Mouse (Mus musculus) heart, adult 8-10 months (tissue): ENCODE data around the gene Mov10. TPM values are rescaled to one million over a fixed set of nuclear protein-coding genes. Genes with fewer than 3 reads are reported as not detected.

Experiments
- DNase-seq: peaks from one replicate; pipeline ENCODE4 v3.0.0; 2022; ENCODE audit warnings: low spot score
- total RNA-seq, 4 experiments: library from RNA; stranded (reverse); gene quantifications; 2 replicates each; pipeline ENCODE4 v1.2.4; 2022

Gene Mov10
- total RNA-seq, 4 experiments from 2014 or later, result 3.6 to 10.0 (median 6.6) TPM

- DNase-seq, result no peak
Observed at GRCm38 (mm10) chr3:104805539-104805938, 12.8 kb downstream of the Mov10 start.

- DNase-seq, result no peak
Observed at GRCm38 (mm10) chr3:104804312-104804711, 14.1 kb downstream of the Mov10 start.

DNA sequence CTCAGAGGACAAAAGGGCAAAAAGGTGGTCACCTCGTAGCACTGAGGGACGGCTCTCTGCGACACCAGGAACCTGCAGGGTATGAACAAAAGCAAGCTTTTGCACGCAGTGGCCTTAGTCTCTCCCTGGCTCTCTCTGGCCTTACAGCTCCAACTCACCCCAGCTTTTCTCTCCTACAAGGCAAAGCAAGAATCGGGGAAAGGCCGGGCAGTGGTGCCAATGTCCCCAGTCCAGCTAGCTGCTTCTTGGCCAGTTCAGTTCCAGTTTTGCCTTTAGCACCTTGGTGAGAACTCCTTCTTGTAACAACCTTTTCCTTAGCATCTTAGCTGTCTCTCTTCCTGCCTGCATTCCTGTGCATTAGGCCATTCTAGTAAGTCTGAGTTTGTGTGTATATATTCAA lies 16.9 kb downstream of the Mov10 start:
- DNase-seq, result no peak

- DNase-seq, result no peak
Observed at GRCm38 (mm10) chr3:104800681-104801080, 17.7 kb downstream of the Mov10 start.

- DNase-seq, result no peak
Observed at GRCm38 (mm10) chr3:104796430-104797082, 21.8 kb downstream of the Mov10 start.

DNA sequence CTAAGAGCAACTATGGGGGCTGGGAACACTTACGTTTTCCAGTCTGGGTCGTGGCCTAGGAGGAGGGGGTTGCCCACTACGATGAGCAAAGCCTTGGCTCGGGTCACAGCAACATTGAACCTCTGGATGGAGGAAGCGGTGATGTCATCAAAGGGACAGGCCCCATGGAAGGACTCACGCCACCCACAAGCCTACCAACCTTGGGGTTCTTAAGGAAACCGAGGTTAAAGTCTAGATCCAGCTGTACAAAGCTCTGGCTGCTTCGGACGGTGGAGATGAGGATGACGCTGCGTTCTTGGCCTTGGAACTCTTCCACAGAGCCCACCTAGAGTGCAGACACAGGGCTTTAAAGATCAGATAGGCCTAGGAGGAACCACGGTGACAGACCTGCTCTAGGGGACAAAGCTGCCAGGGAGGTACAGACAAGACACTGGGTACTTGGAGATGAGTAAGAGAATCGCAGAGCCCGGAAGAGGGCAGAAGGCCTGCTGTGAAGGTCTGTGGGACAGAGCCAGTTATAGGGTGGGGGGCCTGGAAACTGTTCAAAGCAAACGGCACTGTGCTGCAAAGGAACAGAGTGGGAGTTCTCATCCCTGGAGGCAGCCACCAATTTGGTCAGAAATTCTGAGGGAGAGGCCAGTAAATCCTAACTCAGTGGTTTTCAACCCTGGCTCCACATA lies 22.6 kb downstream of the Mov10 start:
- DNase-seq, result no peak

DNA sequence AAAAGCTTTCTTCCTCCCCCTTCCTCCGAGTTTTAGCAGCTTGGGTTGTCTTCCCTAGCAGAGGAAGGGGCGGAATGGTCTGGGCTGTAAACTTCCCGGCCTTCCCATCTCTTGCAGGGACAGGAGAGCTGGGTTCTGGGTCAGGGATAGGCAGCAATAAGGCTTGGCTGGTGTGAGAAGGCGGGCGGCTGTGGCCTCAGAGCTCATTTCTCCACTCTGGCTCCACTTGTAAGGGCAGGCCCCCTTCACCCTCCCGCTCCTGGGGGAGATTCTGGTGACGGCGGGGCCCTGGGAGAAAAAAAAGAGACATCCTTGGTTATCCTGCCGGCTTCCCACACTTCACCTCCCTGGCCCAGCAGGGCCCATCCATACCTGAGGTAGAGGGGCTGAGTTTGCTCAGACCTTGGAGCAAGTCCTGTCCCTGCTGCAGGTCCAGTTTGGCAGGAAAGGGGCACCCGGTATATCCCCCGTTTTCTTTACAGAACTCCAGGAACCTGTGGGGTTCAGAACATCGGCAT lies 23.4 kb downstream of the Mov10 start:
- DNase-seq, result no peak

- peak; percentile 97 for DNase-seq
Observed at GRCm38 (mm10) chr3:104793871-104794828, 24.2 kb downstream of the Mov10 start.

DNA sequence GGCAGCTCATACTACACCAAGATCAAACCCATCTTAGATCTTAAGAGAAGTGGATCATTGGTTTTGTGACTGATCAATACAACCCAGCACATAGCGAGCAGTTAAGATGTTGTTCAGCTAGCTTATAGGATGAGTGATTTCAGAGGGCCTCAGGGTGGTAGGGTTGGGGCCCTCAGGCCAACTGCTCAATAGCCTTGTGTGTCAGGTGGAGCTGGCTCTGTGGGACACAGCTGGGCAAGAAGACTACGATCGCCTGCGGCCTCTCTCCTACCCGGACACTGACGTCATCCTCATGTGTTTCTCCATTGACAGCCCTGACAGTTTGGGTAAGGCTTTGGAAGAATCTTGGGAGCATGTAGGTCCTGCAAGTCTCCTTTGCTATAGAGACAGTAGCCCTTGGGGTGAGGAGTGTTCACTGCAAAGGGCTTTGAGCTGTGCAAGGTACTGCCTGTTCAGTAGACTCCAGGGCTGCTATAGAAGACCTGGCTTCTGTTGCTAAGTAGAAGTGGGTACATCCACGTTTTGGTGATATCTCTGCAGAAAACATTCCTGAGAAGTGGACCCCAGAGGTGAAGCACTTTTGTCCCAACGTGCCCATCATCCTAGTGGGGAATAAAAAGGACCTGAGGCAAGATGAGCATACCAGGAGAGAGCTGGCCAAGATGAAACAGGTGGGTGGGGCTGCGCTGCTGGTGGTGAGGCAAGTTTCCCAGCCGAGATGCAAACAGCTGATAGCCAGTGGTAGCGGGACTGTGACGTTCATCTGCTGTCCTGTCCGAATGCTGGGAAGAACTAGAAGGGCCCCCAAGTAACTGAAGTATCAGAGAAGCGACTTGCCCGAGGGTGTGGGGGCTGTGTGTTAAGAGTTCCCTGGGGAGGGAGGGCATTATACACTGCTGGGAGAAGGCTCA lies 25.7 kb downstream of the Mov10 start:
- DNase-seq, result no peak

- DNase-seq, result no peak
Observed at GRCm38 (mm10) chr3:104791671-104792070, 26.7 kb downstream of the Mov10 start.

- DNase-seq, result peak; percentile 26
Observed at GRCm38 (mm10) chr3:104791017-104791416, 27.3 kb downstream of the Mov10 start.

GRCm38 (mm10) chr3:104790401-104790937 lies 27.9 kb downstream of the Mov10 start:
- peak; percentile 38 for DNase-seq

GRCm38 (mm10) chr3:104789822-104790221 lies 28.5 kb downstream of the Mov10 start:
- DNase-seq, result peak; percentile 71

DNA sequence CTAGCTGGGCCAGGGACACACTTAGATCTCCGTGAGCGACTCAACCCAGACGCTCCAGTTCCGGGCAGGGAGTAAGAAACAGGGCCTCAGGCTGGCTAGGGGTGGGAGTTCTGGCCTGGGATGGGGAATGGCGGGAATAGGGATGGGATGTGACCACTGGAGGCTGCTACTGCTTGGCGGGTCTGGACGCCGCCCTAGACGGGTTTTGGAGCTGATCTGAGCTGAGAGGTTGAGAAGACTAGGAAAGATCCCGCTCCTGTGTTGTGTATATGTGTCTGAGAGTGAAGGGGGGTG lies 29.1 kb downstream of the Mov10 start:
- DNase-seq, result no peak

DNA sequence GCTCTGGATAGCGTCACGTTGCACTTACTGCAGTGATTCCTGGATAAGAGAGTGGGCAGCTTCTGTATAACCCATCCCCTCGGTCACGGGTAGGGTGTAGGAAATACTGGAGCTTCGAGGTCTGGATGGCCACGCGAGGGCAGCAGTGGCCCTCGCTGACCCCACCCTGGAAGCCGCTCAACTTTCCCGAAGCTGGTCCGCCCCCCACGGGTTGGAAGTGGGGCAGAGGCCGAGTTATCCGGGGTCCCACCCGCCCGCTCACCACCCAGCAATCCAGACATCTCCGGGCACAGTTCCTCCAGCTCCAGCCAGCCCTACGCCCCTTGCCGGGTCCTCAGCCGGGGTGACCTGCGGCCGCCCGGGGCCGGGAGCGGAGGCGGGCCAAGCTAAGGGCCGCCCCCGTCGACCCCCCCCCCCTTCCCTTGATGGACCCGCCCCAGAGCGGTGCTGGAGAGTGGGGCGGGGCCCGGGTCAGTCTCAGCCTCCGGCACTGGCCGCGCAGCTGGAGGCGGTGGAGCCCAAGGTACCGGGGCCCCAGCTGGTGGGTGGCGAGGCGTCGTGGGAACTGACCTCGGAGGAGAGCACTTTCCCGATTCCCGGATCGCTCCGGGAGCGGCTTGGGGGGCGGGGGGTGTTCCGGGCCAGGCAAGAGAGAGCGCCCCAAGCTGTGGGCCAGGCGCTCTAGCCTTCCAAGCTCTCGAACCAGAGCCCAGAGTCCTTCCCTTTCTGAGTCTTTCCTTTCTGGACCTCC lies 29.6 kb downstream of the Mov10 start:
- peak; percentile 83 for DNase-seq

- no peak for DNase-seq
Observed at GRCm38 (mm10) chr3:104788075-104788474, 30.3 kb downstream of the Mov10 start, which contains the start of gene Rhoc. Gene Rhoc (plus strand): TSS chr3:104788375.

DNA sequence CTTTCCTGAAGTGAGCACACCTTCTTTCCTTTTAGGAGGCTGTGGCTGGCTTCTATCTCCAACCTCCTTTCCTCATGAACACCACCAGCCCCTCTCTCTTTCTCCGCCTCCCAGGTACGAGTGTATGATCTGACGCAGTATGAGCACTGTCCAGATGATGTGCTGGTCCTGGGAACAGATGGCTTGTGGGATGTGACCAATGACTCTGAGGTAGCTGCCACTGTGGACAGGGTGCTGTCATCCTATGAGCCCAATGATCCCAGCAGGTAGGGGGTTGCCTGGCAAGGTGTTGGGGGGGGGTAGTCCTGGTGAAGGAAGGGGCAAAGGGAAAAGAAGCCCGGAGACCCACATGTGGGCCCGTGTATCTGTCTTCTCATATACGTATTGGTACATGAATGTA lies 33.1 kb downstream of the Mov10 start:
- DNase-seq, result no peak

- DNase-seq, result no peak
Observed at GRCm38 (mm10) chr3:104783971-104784500, 34.3 kb downstream of the Mov10 start.

GRCm38 (mm10) chr3:104782061-104782681 lies 36.2 kb downstream of the Mov10 start:
- DNase-seq, result peak; percentile 82
